Mouse (Mus musculus): ENCODE measurements around the gene Rnf130.
"Not testable (repeated sequence)": the region's sequence is repeated elsewhere in the genome, so short reads cannot be mapped to it uniquely, and the experiment has no call there.

The Rnf130 gene

GRCm38 (mm10) chr11:50086211-50086610 lies 61.1 kb downstream of the Rnf130 start:
- no peak for DNase-seq (ENCODE audit: extremely low spot score)

GRCm38 (mm10) chr11:50089840-50090239 lies 64.7 kb downstream of the Rnf130 start:
- no peak for DNase-seq (ENCODE audit: extremely low spot score)

GRCm38 (mm10) chr11:50090982-50091675 lies 66.0 kb downstream of the Rnf130 start:
- DNase-seq (ENCODE audit: extremely low spot score), result no peak

- DNase-seq (ENCODE audit: extremely low spot score), result no peak
These were observed 66.5 kb downstream of the Rnf130 start for GRCm38 (mm10) chr11:50091681-50092080.

- DNase-seq (ENCODE audit: extremely low spot score), result no peak
These were observed 70.5 kb downstream of the Rnf130 start for GRCm38 (mm10) chr11:50095661-50096060.

GRCm38 (mm10) chr11:50097091-50097490 lies 71.9 kb downstream of the Rnf130 start:
- no peak for DNase-seq (ENCODE audit: extremely low spot score)

DNA sequence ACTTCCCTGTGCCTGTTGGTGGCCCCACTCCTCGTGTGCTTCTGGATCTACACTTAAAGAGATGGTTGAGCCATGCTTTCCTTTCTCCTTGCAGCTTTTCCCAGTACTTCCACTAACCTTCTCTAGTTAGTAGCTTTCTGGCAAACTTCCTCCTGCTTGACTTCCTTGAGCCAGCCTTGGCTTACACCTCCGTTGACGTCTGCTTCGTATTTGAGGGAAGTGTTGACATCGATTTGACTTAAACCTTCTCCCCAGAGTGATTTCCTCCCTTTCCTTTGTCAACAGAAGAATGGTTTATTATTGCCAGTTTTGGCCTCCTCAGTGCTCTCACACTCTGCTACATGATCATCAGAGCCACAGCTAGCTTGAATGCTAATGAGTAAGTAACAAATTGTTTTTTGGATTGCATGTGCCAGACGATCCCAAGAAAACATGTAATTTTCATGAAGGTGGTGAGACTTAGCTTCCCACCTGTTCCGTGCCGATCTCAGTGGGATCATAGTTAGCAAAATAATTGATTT lies 73.9 kb downstream of the Rnf130 start:
- no peak for DNase-seq (ENCODE audit: extremely low spot score)

DNA sequence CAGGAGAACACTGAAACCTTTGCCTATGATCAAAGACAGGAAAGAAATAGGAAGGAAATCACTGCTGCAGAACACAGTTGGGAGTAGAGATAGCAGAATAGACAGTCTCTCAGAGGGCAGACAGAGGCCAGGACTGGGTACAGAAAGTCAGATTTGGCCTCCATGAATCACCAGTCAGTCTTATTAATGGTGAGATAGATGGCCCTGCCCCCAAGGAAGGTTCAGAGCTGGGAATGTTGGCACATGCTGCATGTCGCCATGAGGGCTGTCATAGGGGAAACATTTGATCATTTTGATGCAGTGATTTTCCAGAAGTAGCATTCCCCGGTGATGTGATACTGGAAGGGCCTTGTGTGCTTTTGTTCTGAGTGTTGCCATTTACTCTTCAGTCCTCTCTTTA lies 74.5 kb downstream of the Rnf130 start:
- DNase-seq (ENCODE audit: extremely low spot score), result no peak

DNA sequence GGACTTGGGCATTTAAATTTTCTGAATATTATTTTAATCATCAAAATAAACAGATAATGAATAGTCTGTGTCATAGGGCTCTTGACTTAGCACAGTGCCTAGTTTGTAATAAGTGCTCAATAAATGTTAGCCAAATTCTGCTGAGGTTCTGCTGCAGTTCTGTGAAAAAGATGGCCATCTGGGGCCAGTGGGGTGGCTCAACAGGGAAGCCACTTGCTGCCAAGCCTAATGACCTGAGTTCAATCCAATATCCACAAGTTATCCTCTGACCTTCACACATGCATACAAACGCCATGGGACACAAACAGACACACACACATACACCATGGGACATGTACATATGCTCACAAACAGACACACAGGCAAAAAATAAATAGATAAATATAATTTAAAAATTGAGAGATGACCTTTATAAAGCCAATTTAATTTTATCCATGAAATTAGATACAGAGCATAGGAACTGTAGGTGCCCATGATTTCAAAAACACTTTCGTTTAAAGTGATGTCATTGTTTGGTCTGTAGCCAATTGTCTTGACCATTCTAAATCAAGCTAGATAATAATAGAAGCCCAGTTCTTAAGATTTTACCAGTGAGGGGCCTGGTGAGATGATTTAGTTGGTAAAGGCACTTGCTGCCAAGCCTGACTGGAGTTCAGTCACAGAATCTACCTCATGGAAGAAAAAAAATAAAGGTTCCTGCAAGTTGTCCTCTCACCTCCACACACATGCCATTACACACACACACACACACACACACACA lies 75.6 kb downstream of the Rnf130 start:
- DNase-seq (ENCODE audit: extremely low spot score), result no peak

GRCm38 (mm10) chr11:50101962-50102361 lies 76.8 kb downstream of the Rnf130 start:
- DNase-seq (ENCODE audit: extremely low spot score), result not testable (repeated sequence)

DNA sequence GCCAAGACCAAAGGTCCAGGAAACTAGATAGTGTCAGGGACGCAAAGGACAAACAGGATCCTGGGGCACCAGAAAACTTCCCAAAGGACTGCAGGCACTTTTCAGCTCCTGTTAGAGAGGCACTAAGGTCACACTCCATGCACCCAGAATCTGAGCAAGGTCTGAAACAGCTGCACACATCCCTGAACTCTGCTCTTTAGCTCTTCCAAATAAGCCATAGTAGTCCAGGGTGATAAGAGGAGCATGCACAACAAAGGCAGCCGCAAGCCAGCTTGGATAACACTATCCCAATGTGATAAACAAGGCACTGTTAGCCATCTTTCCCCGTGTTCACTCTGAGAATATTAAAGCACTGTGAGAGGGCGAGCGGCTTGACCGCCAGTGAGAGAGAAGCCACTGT lies 78.9 kb downstream of the Rnf130 start:
- no peak for DNase-seq (ENCODE audit: extremely low spot score)

DNA sequence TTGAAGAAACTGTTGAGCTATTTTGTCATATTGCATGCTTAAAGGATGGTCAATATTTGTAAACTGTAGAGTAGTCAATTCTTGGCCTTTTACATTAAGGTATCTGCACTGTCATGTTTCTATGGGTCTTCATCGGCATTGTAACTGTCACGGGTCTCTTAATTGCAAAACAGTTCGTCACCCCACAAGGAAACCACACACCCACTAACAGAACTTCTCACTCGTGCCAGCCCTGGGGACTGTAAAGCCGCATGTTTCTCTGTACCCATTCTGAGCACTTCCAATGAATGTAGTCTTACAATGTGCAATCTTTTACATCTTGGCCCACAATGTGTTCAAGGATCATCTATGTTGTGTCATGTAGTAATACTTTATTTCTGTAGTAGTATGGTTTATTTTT lies 80.1 kb downstream of the Rnf130 start:
- no peak for DNase-seq (ENCODE audit: extremely low spot score)

DNA sequence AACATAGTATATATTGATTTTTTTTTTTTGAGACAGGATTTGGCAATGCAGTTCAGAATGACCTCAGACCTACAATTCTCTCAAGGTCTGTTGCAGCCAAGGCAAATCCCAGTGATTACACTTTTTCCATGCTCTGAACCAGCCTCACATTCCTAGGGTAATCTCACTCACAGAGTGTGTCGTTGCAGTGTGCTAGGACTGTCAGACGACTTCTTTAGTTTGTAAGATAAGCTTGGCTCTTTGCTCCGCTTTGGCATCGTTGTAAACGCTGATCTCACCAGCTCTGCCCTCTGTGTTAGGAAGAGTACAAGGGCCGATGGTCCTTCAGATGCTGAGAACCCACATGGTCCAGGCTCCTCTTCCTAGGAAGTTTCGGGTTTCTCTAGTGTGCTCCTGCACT lies 80.9 kb downstream of the Rnf130 start:
- no peak for DNase-seq (ENCODE audit: extremely low spot score)

DNA sequence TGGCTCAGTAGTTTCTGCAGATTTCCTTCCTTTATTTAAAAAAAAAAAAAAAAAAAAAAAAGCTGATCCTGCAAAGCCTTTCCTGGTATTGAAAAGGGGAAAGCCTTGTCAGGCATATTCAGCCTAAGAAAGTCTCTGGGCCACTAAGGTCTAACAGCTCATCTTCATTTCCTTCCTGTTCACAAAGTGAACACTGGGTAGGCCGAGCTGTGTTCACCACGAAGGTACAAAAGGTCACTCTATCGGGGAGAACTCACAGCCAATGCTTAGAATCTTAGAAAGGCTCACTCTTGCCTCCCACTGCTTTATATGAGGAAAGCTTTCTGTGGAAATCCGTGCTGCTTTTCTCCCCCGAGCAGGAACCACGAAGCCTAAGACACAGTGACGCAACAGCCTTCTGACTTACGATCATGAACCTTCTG lies 83.7 kb downstream of the Rnf130 start:
- no peak for DNase-seq (ENCODE audit: extremely low spot score)

DNA sequence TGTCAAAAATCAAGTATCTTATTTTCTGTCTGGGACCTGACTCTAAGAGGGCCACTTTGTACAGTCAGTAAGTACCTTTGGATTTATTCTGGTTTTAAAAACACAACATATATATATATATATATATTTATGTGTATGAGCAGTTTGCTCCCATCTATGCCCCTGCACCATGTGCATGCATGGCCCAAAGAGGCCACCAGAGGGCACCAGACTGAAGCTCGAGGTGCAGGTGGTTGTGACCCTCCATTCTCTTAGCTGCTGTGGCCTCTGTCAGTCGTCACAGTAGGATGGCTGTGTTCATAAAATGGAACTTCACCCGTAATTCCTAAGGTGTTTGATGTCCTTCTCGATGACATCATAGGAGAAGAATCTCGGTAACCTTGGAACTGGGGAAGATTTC lies 89.2 kb downstream of the Rnf130 start:
- DNase-seq (ENCODE audit: extremely low spot score), result peak; percentile 75

DNA sequence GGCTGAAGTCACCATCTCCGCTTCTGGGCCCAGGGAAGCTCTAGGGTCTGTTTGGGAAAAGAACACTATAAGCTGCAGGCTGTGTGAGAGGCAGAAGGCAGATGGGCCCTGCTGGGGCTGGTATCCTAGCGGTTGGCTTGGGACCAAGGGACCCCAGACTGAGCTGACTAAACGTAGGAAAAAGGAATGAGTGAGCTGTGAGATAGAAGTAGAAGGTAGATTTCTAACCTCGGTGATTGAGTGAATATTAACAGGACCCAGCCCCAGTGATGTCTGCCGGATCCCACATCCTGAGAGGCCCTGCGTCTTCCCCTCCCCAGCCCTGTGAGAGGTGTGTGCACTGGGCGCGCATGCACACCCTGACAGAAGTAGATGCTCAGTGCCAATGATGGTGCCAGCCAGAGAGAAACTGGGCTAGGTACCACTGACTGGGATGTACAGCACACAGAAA lies 97.5 kb downstream of the Rnf130 start:
- no peak for DNase-seq (ENCODE audit: extremely low spot score)

GRCm38 (mm10) chr11:50127781-50128180 lies 102.6 kb downstream of the Rnf130 start:
- DNase-seq (ENCODE audit: extremely low spot score), result peak; percentile 24

GRCm38 (mm10) chr11:50130811-50131766 lies 105.9 kb downstream of the Rnf130 start, which contains the start of gene Tbc1d9b:
Gene Tbc1d9b (plus strand): TSS chr11:50131396.
- DNase-seq (ENCODE audit: extremely low spot score), result peak; percentile 91

- DNase-seq (ENCODE audit: extremely low spot score), result no peak
These were observed 106.7 kb downstream of the Rnf130 start for GRCm38 (mm10) chr11:50131801-50132201.

GRCm38 (mm10) chr11:50132265-50132664 lies 107.1 kb downstream of the Rnf130 start:
- no peak for DNase-seq (ENCODE audit: extremely low spot score)

- DNase-seq (ENCODE audit: extremely low spot score), result no peak
These were observed 109.2 kb downstream of the Rnf130 start for GRCm38 (mm10) chr11:50134136-50134859.

Data from embryo, embryonic 9.5 days (tissue).